20 mouse cellular contexts compared by ENCODE assay signal in the genomic region with DNA sequence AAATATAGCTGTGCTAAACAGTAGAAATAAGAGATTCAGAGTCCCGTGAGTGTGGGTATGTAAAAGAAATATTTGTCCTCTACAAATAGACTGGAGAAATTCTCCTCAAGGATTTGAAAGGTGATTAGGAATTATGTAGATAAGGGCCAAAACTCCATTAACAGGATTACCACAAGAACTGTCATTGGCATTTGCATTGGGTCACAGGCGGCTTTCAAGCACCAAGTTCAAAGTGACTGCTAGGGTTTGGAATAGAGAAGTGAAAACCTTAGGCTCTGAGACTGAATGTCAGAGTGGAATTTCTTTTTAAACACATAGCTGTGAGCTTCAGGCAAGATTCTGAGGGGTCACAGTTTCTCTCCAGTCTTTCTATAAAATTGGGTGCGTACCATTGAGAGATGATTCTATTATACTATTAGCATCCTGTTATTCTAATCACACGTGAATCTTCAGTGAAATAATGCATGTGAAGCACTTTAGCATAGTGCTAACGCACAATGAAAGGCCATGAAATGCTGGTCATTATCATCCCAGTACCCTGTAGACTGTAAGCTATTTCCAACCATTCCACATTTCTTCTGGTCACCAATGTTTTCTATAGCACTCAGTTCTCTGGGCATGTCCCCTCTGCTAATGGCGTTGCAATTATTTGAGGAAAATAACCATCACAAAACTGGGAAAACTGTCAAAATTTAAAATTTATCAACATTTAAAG.
"Had no signal": no experiment of that assay in that cellular context is flagged by ENCODE, and none has a peak within 500 bp of the region (broad histone marks: within the 10 kb centered on the region; RNA-seq: fewer than 3 reads in every experiment).

No protein-coding gene starts in this region.

- H3K4me1 ChIP-seq: limb, embryonic 12.5 days; limb, embryonic 15.5 days; neural tube, embryonic 12.5 days; neural tube, embryonic 15.5 days; stomach, embryonic 15.5 days had no signal

- H3K27ac ChIP-seq: limb, embryonic 12.5 days; limb, embryonic 15.5 days; liver, embryonic 14.5 days; macrophage; neural tube, embryonic 12.5 days; neural tube, embryonic 15.5 days; stomach, embryonic 15.5 days had no signal

- H3K4me2 ChIP-seq: limb, embryonic 12.5 days; limb, embryonic 15.5 days; liver, embryonic 11.5 days; lung, embryonic 14.5 days; neural tube, embryonic 12.5 days; neural tube, embryonic 15.5 days; stomach, embryonic 15.5 days had no signal

- ATAC-seq: liver, postnatal 0 days; lung, postnatal 0 days had no signal

- DNase-seq: kidney, adult 11 months; kidney, adult 8-10 months; kidney, postnatal 14 days; kidney, postnatal 4 days; left cerebral cortex, postnatal 4 days; liver, postnatal 0 days; lung, embryonic 14.5 days; right cerebral cortex, adult 18-20 months; right cerebral cortex, postnatal 14 days; right cerebral cortex, postnatal 4 days; thymus, postnatal 36 days had no signal

- H3K36me3 ChIP-seq: limb, embryonic 12.5 days; limb, embryonic 15.5 days; neural tube, embryonic 12.5 days; neural tube, embryonic 15.5 days; stomach, embryonic 15.5 days had no signal

- H3K4me3 ChIP-seq: limb, embryonic 12.5 days; limb, embryonic 15.5 days; neural tube, embryonic 12.5 days; neural tube, embryonic 15.5 days; stomach, embryonic 15.5 days had no signal

- H3K9me3 ChIP-seq: limb, embryonic 12.5 days; limb, embryonic 15.5 days; neural tube, embryonic 12.5 days; neural tube, embryonic 15.5 days; stomach, embryonic 15.5 days had no signal

- H3K27me3 ChIP-seq: limb, embryonic 12.5 days; limb, embryonic 15.5 days; neural tube, embryonic 12.5 days; neural tube, embryonic 15.5 days; stomach, embryonic 15.5 days had no signal

- H3K9ac ChIP-seq: limb, embryonic 12.5 days; limb, embryonic 15.5 days; liver, embryonic 14.5 days; liver, postnatal 0 days; lung, embryonic 14.5 days; neural tube, embryonic 12.5 days; neural tube, embryonic 15.5 days; stomach, embryonic 15.5 days had no signal
